Mouse (Mus musculus) heart, embryonic 16.5 days (tissue): ENCODE measurements around the gene Rcor3. TPM values are rescaled to one million over a fixed set of nuclear protein-coding genes. Genes with fewer than 3 reads are reported as not detected.

Source experiments
- ATAC-seq: fragments of 200-750 bp; cut with Nextera tagmentation; replicated peaks from 2 replicates; pipeline ENCODE4 v1.8.0; 2017; ENCODE audit warnings: moderate number of reproducible peaks; ENCODE audit not compliant: insufficient read depth, low FRiP score; ENCODE audit errors: extremely low read depth
- H3K27ac ChIP-seq: fragments of 300-500 bp; sonication (generic); 2 replicates; pipeline ENCODE4 v1.5.1; 2014; ENCODE audit warnings: mild to moderate bottlenecking, low read length, control low read depth, moderate library complexity
- H3K27me3 ChIP-seq: fragments of 300-500 bp; sonication (generic); 2 replicates; pipeline ENCODE4 v1.6.1; 2014; ENCODE audit warnings: low read length, mixed read lengths; ENCODE audit not compliant: control insufficient read depth, insufficient read depth
- H3K36me3 ChIP-seq: fragments of 300-500 bp; sonication (generic); 2 replicates; pipeline ENCODE4 v1.6.1; 2014; ENCODE audit not compliant: control insufficient read depth, insufficient read depth
- H3K4me1 ChIP-seq: fragments of 300-500 bp; sonication (generic); 2 replicates; pipeline ENCODE4 v1.6.1; 2014; ENCODE audit warnings: low read length, mixed read lengths; ENCODE audit not compliant: control insufficient read depth, insufficient read depth
- H3K4me2 ChIP-seq: fragments of 300-500 bp; sonication (generic); 2 replicates; pipeline ENCODE4 v1.6.1; 2014; ENCODE audit warnings: low read depth, mild to moderate bottlenecking, control low read depth, low read length
- H3K4me3 ChIP-seq: fragments of 300-500 bp; sonication (generic); 2 replicates; pipeline ENCODE4 v1.5.1; 2014; ENCODE audit warnings: mild to moderate bottlenecking, control low read depth, low read length
- H3K9ac ChIP-seq: fragments of 300-500 bp; sonication (generic); 2 replicates; pipeline ENCODE4 v1.6.1; 2014; ENCODE audit warnings: low read length, control low read depth
- H3K9me3 ChIP-seq: fragments of 300-500 bp; sonication (generic); replicated peaks from 2 replicates; pipeline ENCODE4 v1.6.1; 2016; ENCODE audit warnings: low read length; ENCODE audit not compliant: control insufficient read depth
- WGBS: fragments of 180-500 bp; shearing (Covaris S2); extraction: QIAGEN DNeasy Blood & Tissue Kit; methylation state at CpG from one replicate; pipeline ENCODE4 v1.1.7; 2014; 5-methylcytosine and 5-hydroxymethylcytosine counted together
- polyA plus RNA-seq: library from polyadenylated mRNA; unstranded; fragments of >200 nt; fragmentation: Nextera tagmentation; extraction: Ambion mirVana; gene quantifications from 2 replicates; pipeline ENCODE4 v1.2.1, GENCODE M21; 2015

Rcor3 gene
- polyA plus RNA-seq: 33.1 and 39.6 TPM in 2 replicates

DNA sequence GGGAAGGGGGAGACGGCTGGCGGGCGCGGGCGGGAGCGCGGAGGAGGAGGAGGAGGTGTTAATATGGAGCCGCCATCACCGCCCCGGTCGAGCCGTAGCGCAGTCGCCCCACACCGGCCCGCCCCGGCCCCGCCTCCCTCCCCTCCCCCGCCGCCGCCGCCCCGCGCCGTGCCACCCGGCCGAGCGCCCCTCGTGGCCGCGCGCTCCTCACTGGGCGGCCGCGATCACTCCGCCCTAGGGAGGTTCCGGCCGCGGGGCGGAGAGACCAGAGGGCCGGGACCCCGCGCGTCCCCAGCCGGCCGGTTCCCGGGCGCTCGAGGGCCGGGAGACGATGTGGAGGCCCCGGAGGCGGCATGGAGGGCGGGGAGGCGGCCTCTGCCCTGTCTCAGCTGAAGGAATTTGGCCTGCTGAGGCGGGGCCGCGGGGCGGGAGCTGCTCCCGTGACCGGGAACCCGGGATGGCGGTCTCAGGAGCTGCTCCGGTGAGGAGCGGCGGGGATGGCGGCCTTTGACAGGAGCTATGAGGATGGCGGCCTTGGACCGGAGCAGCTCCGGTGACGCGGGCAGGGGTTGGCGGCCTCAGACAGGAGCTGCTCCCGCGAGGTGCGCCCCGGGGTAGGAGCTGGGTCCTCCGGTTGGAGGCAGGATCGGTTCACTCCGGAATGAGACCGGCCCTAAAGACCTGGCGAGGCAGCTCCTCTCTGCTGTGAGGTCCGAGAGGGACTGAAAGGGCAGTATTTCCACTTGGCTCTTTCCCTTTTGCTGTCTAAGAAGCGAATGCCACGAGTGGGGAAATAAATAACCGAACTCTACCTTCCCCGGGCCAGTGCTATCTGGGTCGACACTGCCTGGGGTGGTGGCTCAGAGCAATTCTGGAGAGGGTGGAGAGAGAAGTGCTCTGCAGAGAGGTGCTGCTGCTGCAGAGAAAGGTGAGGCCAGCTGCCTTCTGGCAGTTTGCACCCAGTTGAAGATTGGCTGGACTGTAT lies at the start of gene Rcor3:
Rcor3 (minus strand) TSS at position 137 of the 985 bp plus-strand sequence.
- Histone ChIP-seq H3K4me3 (peak within 1 kb of the TSS; percentile 92), H3K36me3 (peaks cover 4% of the 10 kb centered on the region; the same call in 1 of the 2 replicates), H3K27ac (peak within 1 kb of the TSS; percentile 99), H3K9me3 (no peaks in the 10 kb centered on the region), H3K4me2 (peak within 1 kb of the TSS; percentile 89), H3K9ac (peak within 1 kb of the TSS; percentile 97), H3K4me1 (peaks cover 22% of the 10 kb centered on the region), H3K27me3 (no peaks in the 10 kb centered on the region)
- ATAC-seq: peak; percentile 80
- under 1% methylated on average over 59 of the region's 88 CpGs for WGBS

DNA sequence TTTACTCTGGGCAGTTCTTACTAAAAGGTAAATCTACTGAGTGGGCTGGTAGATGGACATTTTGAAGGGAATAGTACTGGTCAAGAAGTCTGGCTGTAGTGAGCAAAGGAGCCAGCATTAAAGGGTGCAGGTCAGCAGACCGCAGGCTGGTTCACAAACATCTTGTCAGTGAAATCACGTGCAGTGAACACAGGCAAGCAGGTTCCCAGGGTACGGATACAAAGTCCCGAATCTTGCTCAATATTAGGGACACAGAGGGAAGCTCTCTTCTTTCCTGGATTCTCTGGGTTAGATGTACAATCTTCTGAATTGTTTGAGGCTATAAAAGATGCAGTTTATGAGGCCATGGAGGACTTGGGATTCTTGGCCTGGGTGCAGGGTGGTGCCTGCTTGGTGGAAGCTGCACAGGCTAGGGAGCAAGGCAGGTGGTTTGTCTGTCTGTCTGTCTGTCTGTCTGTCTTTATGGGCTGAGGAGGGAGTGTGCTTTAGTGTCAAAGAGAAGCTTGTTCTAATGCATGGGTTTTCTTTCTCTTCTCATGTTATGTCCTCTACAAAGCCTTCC lies 43.9 kb upstream of the Rcor3 start:
- WGBS: 69% methylated on average over 4 of the region's 4 CpGs
- no peak overlapping the region for H3K4me2 ChIP-seq
- peaks cover 6% of the 10 kb centered on the region; the same call in 1 of the 2 replicates for H3K9me3 ChIP-seq
- no peaks in the 10 kb centered on the region for H3K4me1 ChIP-seq
- no peak for ATAC-seq
- H3K36me3 ChIP-seq: no peaks in the 10 kb centered on the region
- H3K27ac ChIP-seq: no peak overlapping the region
- peaks cover 2% of the 10 kb centered on the region; the same call in 1 of the 2 replicates for H3K27me3 ChIP-seq
- no peak overlapping the region for H3K4me3 ChIP-seq
- H3K9ac ChIP-seq: no peak overlapping the region

DNA sequence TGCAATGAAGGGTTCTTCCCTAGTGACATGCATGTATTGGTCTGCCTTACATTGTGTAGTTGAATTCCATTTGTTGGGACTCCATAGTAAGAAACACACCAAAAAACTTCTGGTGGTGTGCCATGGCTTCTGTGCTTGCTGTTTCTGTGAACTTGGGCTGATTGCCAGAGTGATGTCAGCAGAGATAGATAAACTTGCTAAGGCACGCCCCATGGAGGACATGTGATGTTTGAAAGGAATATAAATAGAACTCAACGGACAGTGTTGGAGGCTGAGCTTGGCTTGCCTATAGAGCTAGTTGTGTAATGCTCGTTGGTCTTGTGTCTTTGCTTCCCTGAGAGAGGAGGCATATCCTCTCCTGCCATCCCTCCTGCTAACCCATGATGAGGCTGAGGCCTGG lies 42.0 kb upstream of the Rcor3 start:
- H3K9me3 ChIP-seq: peaks cover 6% of the 10 kb centered on the region; the same call in 1 of the 2 replicates
- ATAC-seq: no peak

DNA sequence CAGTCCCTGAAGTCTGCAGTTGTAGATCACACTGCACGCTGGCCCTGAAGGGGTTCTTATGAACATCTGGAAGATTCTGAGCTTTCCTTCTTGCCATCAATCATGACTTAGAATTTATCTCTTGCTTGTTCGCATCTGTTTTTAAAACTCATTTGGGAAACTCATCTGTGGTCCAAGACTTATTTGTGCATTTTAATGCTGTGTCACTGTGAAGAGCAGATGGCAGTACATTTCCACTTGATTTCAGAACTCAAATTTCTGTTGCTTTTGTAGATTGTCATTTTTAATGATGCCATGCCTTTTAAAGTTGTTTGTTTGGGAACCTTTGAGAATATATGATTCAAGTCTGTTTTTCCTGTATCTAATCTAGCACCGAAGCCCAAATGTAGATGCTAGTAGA lies 33.6 kb upstream of the Rcor3 start:
- Histone ChIP-seq H3K4me3 (no peak overlapping the region), H3K9ac (no peak overlapping the region), H3K36me3 (no peaks in the 10 kb centered on the region), H3K4me2 (no peak overlapping the region), H3K9me3 (no peaks in the 10 kb centered on the region), H3K27ac (no peak overlapping the region), H3K4me1 (no peaks in the 10 kb centered on the region), H3K27me3 (no peaks in the 10 kb centered on the region)
- WGBS: 85% methylated on average over 3 of the region's 3 CpGs
- ATAC-seq: no peak

More for the DNA sequence above, 42.0 kb upstream of the Rcor3 start:
- Histone ChIP-seq H3K9ac (no peak overlapping the region), H3K4me1 (no peaks in the 10 kb centered on the region), H3K36me3 (no peaks in the 10 kb centered on the region), H3K4me3 (no peak overlapping the region), H3K27ac (no peak overlapping the region), H3K4me2 (no peak overlapping the region), H3K27me3 (no peaks in the 10 kb centered on the region)
- 23% methylated on average over 3 of the region's 3 CpGs for WGBS

DNA sequence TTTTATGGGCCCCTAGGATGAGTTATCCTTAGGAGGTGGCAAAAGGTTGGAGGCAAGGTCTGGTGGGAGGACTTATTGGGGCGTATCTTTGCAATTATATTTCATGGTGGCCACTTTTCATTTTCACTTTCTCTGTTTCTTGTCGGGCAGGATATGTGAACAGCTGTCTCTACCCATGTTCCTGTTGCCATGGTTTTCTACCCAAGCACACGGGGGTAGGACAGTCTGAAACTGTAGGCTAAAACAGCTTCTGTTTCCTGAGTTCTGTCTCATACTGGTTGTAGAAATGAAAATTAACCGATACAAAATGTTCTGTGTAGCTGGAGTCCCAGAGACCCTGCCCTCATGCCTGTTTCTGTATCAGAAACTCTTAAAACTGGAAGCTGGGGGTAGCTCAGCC lies 13.3 kb upstream of the Rcor3 start:
- Histone ChIP-seq H3K4me2 (no peak overlapping the region), H3K4me3 (no peak overlapping the region), H3K9ac (no peak overlapping the region), H3K9me3 (no peaks in the 10 kb centered on the region; the same call in 1 of the 2 replicates), H3K36me3 (no peaks in the 10 kb centered on the region), H3K4me1 (no peaks in the 10 kb centered on the region), H3K27ac (no peak overlapping the region), H3K27me3 (no peaks in the 10 kb centered on the region)
- no peak for ATAC-seq
- WGBS: 85% methylated on average over 4 of the region's 4 CpGs

DNA sequence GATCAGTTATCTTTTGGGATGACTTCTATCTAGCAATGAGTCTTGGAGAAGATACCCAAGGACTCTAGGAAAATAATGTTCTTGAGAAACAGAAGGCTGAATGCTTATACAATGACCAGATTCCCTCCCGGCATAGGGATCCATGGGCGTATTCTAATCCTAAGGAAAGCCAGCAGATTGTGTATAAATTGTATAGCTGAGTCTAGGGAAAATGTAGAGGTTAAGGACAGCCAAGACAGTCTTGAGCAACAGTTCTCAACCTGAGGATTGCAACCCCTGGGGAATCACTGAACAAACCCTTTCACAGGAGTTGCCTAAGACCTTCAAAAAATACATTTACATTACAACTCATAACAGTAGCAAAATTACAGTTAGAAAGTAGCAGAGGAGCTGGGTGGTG lies 2.5 kb upstream of the Rcor3 start:
- Histone ChIP-seq H3K27me3 (no peaks in the 10 kb centered on the region), H3K4me2 (no peak overlapping the region), H3K9me3 (no peaks in the 10 kb centered on the region), H3K36me3 (no peaks in the 10 kb centered on the region), H3K4me3 (no peak overlapping the region), H3K27ac (no peak overlapping the region), H3K4me1 (peaks cover 14% of the 10 kb centered on the region), H3K9ac (no peak overlapping the region)
- 100% methylated on average over 2 of the region's 2 CpGs for WGBS
- no peak for ATAC-seq

DNA sequence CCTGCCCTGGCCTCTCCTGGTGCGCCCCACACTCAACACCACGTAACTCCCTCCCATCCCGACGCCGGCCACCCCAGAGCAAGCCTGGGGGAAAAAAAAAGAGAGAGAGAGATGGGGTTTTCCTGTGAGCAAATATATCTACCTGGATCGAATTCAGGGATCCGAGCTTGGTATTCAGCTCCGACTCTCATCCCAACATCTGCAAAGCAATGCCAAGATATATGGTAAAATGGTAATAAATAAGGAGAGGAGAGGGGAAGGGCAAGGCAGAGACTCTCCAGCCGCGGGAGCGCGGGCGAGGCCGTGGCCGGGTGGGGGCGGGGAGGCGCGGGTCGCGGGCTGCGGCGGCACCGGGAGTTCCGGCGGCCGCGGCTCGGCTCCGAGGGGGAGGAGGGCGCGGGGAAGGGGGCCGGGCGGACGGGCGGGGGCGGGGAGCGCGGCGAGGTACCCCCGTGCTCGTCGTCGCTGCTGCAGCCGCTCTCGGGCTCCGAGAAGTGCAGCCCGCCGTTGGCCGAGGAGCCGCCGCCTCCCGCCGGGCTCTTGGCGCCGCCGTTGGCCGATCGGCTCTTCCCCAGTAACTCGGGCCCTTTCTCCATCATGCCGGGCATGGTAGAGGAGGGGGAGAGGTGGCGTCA lies 454 bp downstream of the Rcor3 start:
- Histone ChIP-seq H3K36me3 (peaks cover 4% of the 10 kb centered on the region; the same call in 1 of the 2 replicates), H3K4me2 (peak overlapping the region; percentile 89), H3K9ac (peak overlapping the region; percentile 97), H3K4me3 (peak overlapping the region; percentile 92), H3K27me3 (no peaks in the 10 kb centered on the region), H3K9me3 (no peaks in the 10 kb centered on the region), H3K27ac (peak overlapping the region; percentile 99), H3K4me1 (peaks cover 22% of the 10 kb centered on the region)
- peak; percentile 43 for ATAC-seq
- WGBS: 1% methylated on average over 49 of the region's 61 CpGs

DNA sequence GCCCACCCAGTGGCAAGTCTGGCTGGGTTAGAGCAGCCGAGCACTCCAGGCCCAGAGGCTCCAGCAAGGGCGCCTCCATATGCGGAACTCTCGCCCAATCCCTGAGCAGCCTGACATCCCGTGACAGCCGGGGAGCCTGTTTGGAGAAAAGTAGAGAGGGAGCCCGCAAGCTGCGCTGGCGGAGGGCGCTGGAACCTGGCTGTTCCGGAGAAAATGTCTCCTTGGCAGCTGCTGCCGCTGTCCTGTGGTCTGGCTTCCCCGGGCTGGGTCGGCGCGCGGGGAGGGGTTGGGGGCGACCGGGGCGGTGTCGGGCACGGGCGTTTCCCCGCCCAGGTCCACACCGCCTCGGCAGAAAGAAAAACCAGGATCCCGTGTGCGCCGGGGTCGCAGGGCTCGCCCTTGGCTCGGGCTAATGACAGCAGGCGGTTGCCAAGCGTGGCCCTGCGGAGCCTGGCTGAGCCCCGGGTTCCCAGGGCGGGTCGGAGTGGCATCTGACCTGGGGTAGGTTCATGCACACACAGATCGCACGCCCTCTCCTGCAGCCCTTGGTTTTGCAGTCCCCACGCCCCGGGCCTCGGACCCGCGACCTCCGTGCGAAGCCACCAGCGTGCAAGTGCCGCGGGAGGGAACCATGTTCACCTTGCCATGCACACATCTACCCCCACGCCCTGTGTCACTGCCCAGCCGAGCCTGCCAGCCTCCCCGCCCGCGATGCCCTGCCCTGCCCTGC lies 1.1 kb downstream of the Rcor3 start:
- H3K9me3 ChIP-seq: no peaks in the 10 kb centered on the region
- peak; percentile 81 for ATAC-seq
- peak overlapping the region; percentile 99 for H3K27ac ChIP-seq
- H3K9ac ChIP-seq: peak overlapping the region; percentile 97
- no peaks in the 10 kb centered on the region for H3K27me3 ChIP-seq
- H3K4me2 ChIP-seq: peak overlapping the region; percentile 89
- peak overlapping the region; percentile 92 for H3K4me3 ChIP-seq
- peaks cover 22% of the 10 kb centered on the region for H3K4me1 ChIP-seq
- WGBS: under 1% methylated on average over 52 of the region's 55 CpGs
- H3K36me3 ChIP-seq: peaks cover 4% of the 10 kb centered on the region; the same call in 1 of the 2 replicates
